8 mouse cellular contexts compared by ENCODE assay signal in genomic region chr2:125263056-125263455, GRCm38 (mm10). TPM values are rescaled to one million over a fixed set of nuclear protein-coding genes. Genes with fewer than 3 reads are reported as not detected.
A peak's percentile ranks its signal among the peaks of the same experiment; 100 is the strongest.
DNase-seq lines count a peak whose midpoint lies in the region; ATAC-seq and TF ChIP-seq lines count a peak whose summit lies in the region.

No protein-coding gene starts in this region.

- no peaks in the 10 kb centered on the region for H3K27me3 ChIP-seq in hindbrain, embryonic 10.5 days (ENCODE audit: insufficient read depth, poor library complexity, severe bottlenecking)
- H3K27me3 ChIP-seq in hindbrain, embryonic 12.5 days, result no peaks in the 10 kb centered on the region
- H3K27me3 ChIP-seq in C2C12 (ENCODE audit: control insufficient read depth, insufficient read depth, insufficient read length), result no peaks in the 10 kb centered on the region
- no peaks in the 10 kb centered on the region for H3K27me3 ChIP-seq in hindbrain, embryonic 16.5 days (replicated peaks; ENCODE audit: control insufficient read depth, insufficient read depth, low read length)

- no peaks in the 10 kb centered on the region for H3K9me3 ChIP-seq in hindbrain, embryonic 10.5 days
- H3K9me3 ChIP-seq in hindbrain, embryonic 12.5 days (replicated peaks), result no peaks in the 10 kb centered on the region
- H3K9me3 ChIP-seq in hindbrain, embryonic 16.5 days (ENCODE audit: control insufficient read depth, low read length), result no peaks in the 10 kb centered on the region

- H3K4me3 ChIP-seq in hindbrain, embryonic 10.5 days, result no peak overlapping the region
- H3K4me3 ChIP-seq in hindbrain, embryonic 12.5 days, result no peak overlapping the region
- no peak overlapping the region for H3K4me3 ChIP-seq in C2C12 (ENCODE audit: insufficient read depth, poor library complexity, severe bottlenecking)
- H3K4me3 ChIP-seq in hindbrain, embryonic 16.5 days (ENCODE audit: low read length), result no peak overlapping the region

- TF ChIP-seq CTCF in C2C12 (IDR thresholded peaks at IDR 0.05; ENCODE audit: control insufficient read depth, insufficient read depth, insufficient read length), result peak; percentile 3

- ATAC-seq in hindbrain, embryonic 12.5 days (ENCODE audit: low FRiP score), result no peak
- ATAC-seq in hindbrain, embryonic 16.5 days, result peak; percentile 83

- no peak overlapping the region for H3ac ChIP-seq in C2C12 (ENCODE audit: control insufficient read depth, insufficient read length, low read depth)

- H3K79me2 ChIP-seq in C2C12 (ENCODE audit: control insufficient read depth, insufficient read depth), result no peaks in the 10 kb centered on the region

- no peak overlapping the region for H3K4me2 ChIP-seq in hindbrain, embryonic 12.5 days (replicated peaks)
- peak overlapping the region; percentile 31; the same call in 1 of the 2 replicates for H3K4me2 ChIP-seq in hindbrain, embryonic 16.5 days (ENCODE audit: low read length)

- WGBS in hindbrain, embryonic 10.5 days, result 19% methylated on average over 5 of the region's 5 CpGs
- 22% methylated on average over 5 of the region's 5 CpGs for WGBS in hindbrain, embryonic 12.5 days
- 19% methylated on average over 5 of the region's 5 CpGs for WGBS in hindbrain, embryonic 16.5 days

- no peak overlapping the region for H3K27ac ChIP-seq in hindbrain, embryonic 10.5 days
- H3K27ac ChIP-seq in hindbrain, embryonic 12.5 days, result no peak overlapping the region
- H3K27ac ChIP-seq in hindbrain, embryonic 16.5 days (ENCODE audit: low read depth, low read length), result no peak overlapping the region

- no peak overlapping the region for H3K9ac ChIP-seq in hindbrain, embryonic 12.5 days
- no peak overlapping the region for H3K9ac ChIP-seq in hindbrain, embryonic 16.5 days (ENCODE audit: low read depth, low read length)

- H3K79me3 ChIP-seq in C2C12 (ENCODE audit: low read depth), result no peaks in the 10 kb centered on the region

- H3K36me3 ChIP-seq in hindbrain, embryonic 10.5 days, result peaks cover 29% of the 10 kb centered on the region
- peaks cover 7% of the 10 kb centered on the region; the same call in 1 of the 2 replicates for H3K36me3 ChIP-seq in hindbrain, embryonic 12.5 days
- peaks cover 48% of the 10 kb centered on the region for H3K36me3 ChIP-seq in C2C12 (ENCODE audit: control insufficient read depth, insufficient read depth)
- H3K36me3 ChIP-seq in hindbrain, embryonic 16.5 days (ENCODE audit: control insufficient read depth, insufficient read depth, low read length), result no peaks in the 10 kb centered on the region

- no peaks in the 10 kb centered on the region for H3K4me1 ChIP-seq in hindbrain, embryonic 10.5 days (replicated peaks)
- no peaks in the 10 kb centered on the region for H3K4me1 ChIP-seq in hindbrain, embryonic 12.5 days
- peaks cover 8% of the 10 kb centered on the region for H3K4me1 ChIP-seq in hindbrain, embryonic 16.5 days (ENCODE audit: control insufficient read depth, insufficient read depth, low read depth, low read length)

- DNase-seq in hindbrain, embryonic 10.5 days (ENCODE audit: low spot score), result peak; percentile 25
- peak; percentile 67 for DNase-seq in embryo, embryonic 10.5 days (ENCODE audit: low spot score)
- peak; percentile 40 for DNase-seq in retina, postnatal 1 day
- no peak for DNase-seq in adrenal gland, adult 18-20 months (ENCODE audit: low spot score in 2 of 2)
- no peak for DNase-seq in right cerebral cortex, postnatal 36 days (ENCODE audit: low spot score in 2 of 2)

TF ChIP-seq in C2C12, 6 proteins besides CTCF, POLR2A, EP300 and RAD21:
- TF ChIP-seq MYOD1 (IDR thresholded peaks at IDR 0.05; ENCODE audit: control insufficient read depth, insufficient read length, low read depth), result no peak
- no peak for TF ChIP-seq MAX (IDR thresholded peaks at IDR 0.05)
- TF ChIP-seq FOSL1 (IDR thresholded peaks at IDR 0.05; ENCODE audit: insufficient read depth, low read length, poor library complexity, severe bottlenecking), result no peak
- TF ChIP-seq USF1 (IDR thresholded peaks at IDR 0.05; ENCODE audit: low read depth), result no peak
- TF ChIP-seq MYOG (IDR thresholded peaks at IDR 0.05; ENCODE audit: control insufficient read depth, extremely low read depth, insufficient read length), result no peak
- TF ChIP-seq CEBPB (IDR thresholded peaks at IDR 0.05; ENCODE audit: low read depth), result no peak

RNA-seq across cellular contexts. Expression of gene Dut, which starts 16.1 kb away (rescaled TPM):
- 218 and 267 TPM in 2 replicates for polyA plus RNA-seq in hindbrain, embryonic 10.5 days (2016; fragmentation: Nextera tagmentation; extraction: Ambion mirVana)
- 107 and 109 TPM in 2 replicates for polyA plus RNA-seq in hindbrain, embryonic 12.5 days (2016; fragmentation: Nextera tagmentation; extraction: Ambion mirVana)
- polyA plus RNA-seq in C2C12 (2012; fragmentation: generic; extraction: Trizol), result 99.9 TPM
- 72.8 and 75.4 TPM in 2 replicates for polyA plus RNA-seq in hindbrain, embryonic 16.5 days (2015; fragmentation: Nextera tagmentation; extraction: Ambion mirVana)
- total RNA-seq in adrenal gland, adult 18-20 months (2021), result 10 to 100 TPM; 15.1 to 22.6 TPM

Comparison
In these comparisons a context has a peak if more than half of its experiments do, and no peak if none do; other contexts are left out.
1. DNase-seq: peak in hindbrain, embryonic 10.5 days (single experiment), embryo, embryonic 10.5 days (single experiment) and retina, postnatal 1 day (single experiment); none in adrenal gland, adult 18-20 months (0 of 2) and right cerebral cortex, postnatal 36 days (0 of 2).